Mouse (Mus musculus) erythroblast, embryonic 14.5 days (primary cell): Measurements from ENCODE around the gene Nf2.

Source experiments
- GATA1 ChIP-seq: IDR thresholded peaks from 2 replicates; pipeline ENCODE4 v1.6.1; 2012; ENCODE audit warnings: low read length, inconsistent platforms, mixed read lengths
- TAL1 ChIP-seq: IDR thresholded peaks from 3 replicates; pipeline ENCODE4 v1.6.1; 2012; ENCODE audit warnings: low read length, inconsistent platforms, mixed read lengths

DNA sequence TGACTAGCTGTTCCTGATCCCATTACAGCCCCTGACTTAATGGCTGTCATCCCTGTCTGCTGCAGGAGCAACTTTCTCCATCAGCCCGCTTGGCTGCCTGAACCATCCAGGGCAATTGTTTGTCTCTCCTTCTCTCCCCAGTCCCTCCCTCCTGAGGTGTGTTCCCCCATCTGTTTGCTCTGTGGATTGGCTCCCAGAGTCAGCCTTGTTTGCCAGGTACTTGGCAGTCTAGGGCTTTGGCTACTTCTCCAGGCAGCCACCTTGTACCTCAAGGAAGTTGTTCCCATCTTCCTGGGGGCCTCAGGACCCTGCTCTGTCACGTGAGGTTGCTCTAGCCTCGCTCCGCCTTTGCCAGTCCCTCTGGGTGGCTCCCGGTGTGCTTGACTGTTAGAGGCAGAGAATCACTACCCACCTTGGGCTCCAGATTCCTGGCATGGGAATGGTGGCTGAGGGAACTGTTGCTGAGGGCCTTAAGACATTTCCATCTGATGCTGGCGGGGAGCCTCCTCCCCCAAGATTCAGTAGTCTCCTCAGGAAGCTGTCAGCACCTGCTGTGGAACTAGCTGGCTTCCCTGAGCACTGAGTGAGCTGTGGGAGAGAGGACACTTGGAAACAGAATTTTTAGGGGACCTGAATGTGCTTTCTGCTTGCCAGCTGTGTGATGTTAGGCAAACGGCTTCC is 128.3 kb downstream of the Nf2 start:
- TF ChIP-seq TAL1: no peak
- TF ChIP-seq GATA1: no peak
